Mouse (Mus musculus): ENCODE measurements at regions not wholly inside any gene's neighbourhood (a gene's known extent, or its start where the extent isn't known, plus 50 kb on each side); places are given as distances from the start of the nearest gene placed in this dataset.

GRCm38 (mm10) chr17:63798381-63798780 is 64.5 kb upstream of the Fer start:
- DNase-seq (ENCODE audit: low spot score in 2 of 2) = no peak

GRCm38 (mm10) chr17:63798961-63799531 is 63.8 kb upstream of the Fer start:
- no peak for DNase-seq (ENCODE audit: low spot score in 2 of 2)

GRCm38 (mm10) chr17:63801411-63801810 is 61.5 kb upstream of the Fer start:
- no peak for DNase-seq (ENCODE audit: low spot score in 2 of 2)

GRCm38 (mm10) chr17:63802846-63803245 is 60.0 kb upstream of the Fer start:
- DNase-seq (ENCODE audit: low spot score in 2 of 2) = no peak

- DNase-seq (ENCODE audit: low spot score in 2 of 2) = peak; percentile 71 to 79
These were observed 59.3 kb upstream of the Fer start for GRCm38 (mm10) chr17:63803599-63803998.

- no peak for DNase-seq (ENCODE audit: low spot score in 2 of 2)
These were observed 58.4 kb upstream of the Fer start for GRCm38 (mm10) chr17:63804416-63804815.

GRCm38 (mm10) chr17:63806360-63806759 is 56.5 kb upstream of the Fer start:
- no peak for DNase-seq (ENCODE audit: low spot score in 2 of 2)

- no peak for DNase-seq (ENCODE audit: low spot score in 2 of 2)
These were observed 55.2 kb upstream of the Fer start for GRCm38 (mm10) chr17:63807590-63808228.

GRCm38 (mm10) chr17:63808756-63809155 is 54.1 kb upstream of the Fer start:
- no peak for DNase-seq (ENCODE audit: low spot score in 2 of 2)

- DNase-seq (ENCODE audit: low spot score in 2 of 2) = peak in 1 of 2 experiments; percentile 40
These were observed 51.5 kb upstream of the Fer start for GRCm38 (mm10) chr17:63811246-63811785.

GRCm38 (mm10) chr17:63812586-63812985 is 50.3 kb upstream of the Fer start:
- DNase-seq (ENCODE audit: low spot score in 2 of 2) = no peak

Data from adrenal gland, adult 18-20 months (tissue).